Mouse (Mus musculus) heart, postnatal 0 days (tissue): ENCODE measurements at regions not wholly inside any gene's neighbourhood (a gene's known extent, or its start where the extent isn't known, plus 50 kb on each side); places are given as distances from the start of the nearest gene placed in this dataset.
"Not testable (repeated sequence)": the region's sequence is repeated elsewhere in the genome, so short reads cannot be mapped to it uniquely, and the experiment has no call there.

Experiments
- CTCF ChIP-seq: IDR thresholded peaks from 2 replicates; pipeline ENCODE4 v1.5.1; 2016; ENCODE audit warnings: antibody characterized with exemption, control low read depth, low read depth
- EP300 ChIP-seq: IDR thresholded peaks from 2 replicates; pipeline ENCODE4 v1.6.1; 2016; ENCODE audit warnings: antibody characterized with exemption, low read depth

GRCm38 (mm10) chr6:20687239-20687575 is 528.1 kb upstream of the Kcnd2 start:
- TF ChIP-seq CTCF, EP300: not testable (repeated sequence)
